Mouse (Mus musculus): Measurements from ENCODE around the gene Arhgef17. TPM values are rescaled to one million over a fixed set of nuclear protein-coding genes. Genes with fewer than 3 reads are reported as not detected.

The Arhgef17 gene
- polyA plus RNA-seq, 1 experiment = 59.0 TPM

GRCm38 (mm10) chr7:100908567-100908966, 23.3 kb downstream of the Arhgef17 start:
- DNase-seq = no peak
- Histone ChIP-seq H3K4me3 (replicated peaks; ENCODE audit: extremely low read depth, low read depth, low read length) (no peak overlapping the region), H3K4me1 (ENCODE audit: control insufficient read depth, insufficient read depth, low read length) (peaks cover 4% of the 10 kb centered on the region; the same call in 1 of the 2 replicates)
- WGBS = 50% methylated on average over 8 of the region's 8 CpGs
- peak; percentile 40; the same call in 1 of the 2 replicates for TF ChIP-seq CTCF (IDR thresholded peaks at IDR 0.05; ENCODE audit: insufficient read depth, low read length)
- TF ChIP-seq POLR2A (IDR thresholded peaks at IDR 0.05; ENCODE audit: borderline replicate concordance, extremely low read depth, low read depth, low read length) = no peak

GRCm38 (mm10) chr7:100908061-100908460, 23.8 kb downstream of the Arhgef17 start:
- DNase-seq = no peak
- Histone ChIP-seq H3K4me3 (replicated peaks; ENCODE audit: extremely low read depth, low read depth, low read length) (no peak overlapping the region), H3K4me1 (ENCODE audit: control insufficient read depth, insufficient read depth, low read length) (peaks cover 4% of the 10 kb centered on the region; the same call in 1 of the 2 replicates)
- WGBS = 59% methylated on average over 8 of the region's 8 CpGs
- no peak for TF ChIP-seq POLR2A (IDR thresholded peaks at IDR 0.05; ENCODE audit: borderline replicate concordance, extremely low read depth, low read depth, low read length)
- TF ChIP-seq CTCF (IDR thresholded peaks at IDR 0.05; ENCODE audit: insufficient read depth, low read length) = no peak

DNA sequence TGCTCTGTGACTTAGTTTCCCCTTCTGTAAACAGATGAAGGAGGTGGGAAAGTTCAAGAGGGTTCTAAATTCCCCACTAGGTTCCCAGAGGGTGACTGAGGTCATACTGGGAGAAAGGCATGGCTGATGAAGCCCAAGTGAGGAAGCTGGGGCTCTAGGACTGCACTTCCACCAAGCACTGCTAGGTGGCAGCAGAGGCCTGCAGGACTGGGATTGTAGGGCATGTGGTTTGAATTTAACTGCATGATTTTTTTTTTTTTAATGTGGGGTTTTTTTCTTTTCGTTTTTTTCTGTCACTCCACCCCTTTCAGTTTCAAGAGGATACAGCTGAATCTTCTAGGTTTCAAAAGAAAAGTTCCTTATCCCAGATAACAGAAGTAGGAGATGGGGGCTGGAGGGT, 24.7 kb downstream of the Arhgef17 start:
- H3K4me3 ChIP-seq (replicated peaks; ENCODE audit: extremely low read depth, low read depth, low read length) = no peak overlapping the region
- 0% methylated on average over 1 of the region's 1 CpGs for WGBS
- peaks cover 3% of the 10 kb centered on the region; the same call in 1 of the 2 replicates for H3K4me1 ChIP-seq (ENCODE audit: control insufficient read depth, insufficient read depth, low read length)
- TF ChIP-seq POLR2A (IDR thresholded peaks at IDR 0.05; ENCODE audit: borderline replicate concordance, extremely low read depth, low read depth, low read length) (no peak), CTCF (IDR thresholded peaks at IDR 0.05; ENCODE audit: insufficient read depth, low read length) (peak; percentile 99)
- peak; percentile 83 for DNase-seq

GRCm38 (mm10) chr7:100906029-100906789, 25.7 kb downstream of the Arhgef17 start:
- TF ChIP-seq CTCF (IDR thresholded peaks at IDR 0.05; ENCODE audit: insufficient read depth, low read length) (no peak), POLR2A (IDR thresholded peaks at IDR 0.05; ENCODE audit: borderline replicate concordance, extremely low read depth, low read depth, low read length) (no peak)
- DNase-seq = no peak
- no peak overlapping the region for H3K4me3 ChIP-seq (replicated peaks; ENCODE audit: extremely low read depth, low read depth, low read length)
- H3K4me1 ChIP-seq (ENCODE audit: control insufficient read depth, insufficient read depth, low read length) = no peaks in the 10 kb centered on the region; the same call in 1 of the 2 replicates
- WGBS = 68% methylated on average over 10 of the region's 10 CpGs

GRCm38 (mm10) chr7:100905037-100905436, 26.9 kb downstream of the Arhgef17 start:
- no peak for TF ChIP-seq CTCF (IDR thresholded peaks at IDR 0.05; ENCODE audit: insufficient read depth, low read length)
- TF ChIP-seq POLR2A (IDR thresholded peaks at IDR 0.05; ENCODE audit: borderline replicate concordance, extremely low read depth, low read depth, low read length) = no peak
- Histone ChIP-seq H3K4me1 (ENCODE audit: control insufficient read depth, insufficient read depth, low read length) (no peaks in the 10 kb centered on the region; the same call in 1 of the 2 replicates), H3K4me3 (replicated peaks; ENCODE audit: extremely low read depth, low read depth, low read length) (no peak overlapping the region)
- 74% methylated on average over 7 of the region's 7 CpGs for WGBS
- DNase-seq = no peak

- H3K4me1 ChIP-seq (ENCODE audit: control insufficient read depth, insufficient read depth, low read length) = no peaks in the 10 kb centered on the region; the same call in 1 of the 2 replicates
- no peak for DNase-seq
- TF ChIP-seq CTCF (IDR thresholded peaks at IDR 0.05; ENCODE audit: insufficient read depth, low read length) (no peak), POLR2A (IDR thresholded peaks at IDR 0.05; ENCODE audit: borderline replicate concordance, extremely low read depth, low read depth, low read length) (no peak)
Observed at GRCm38 (mm10) chr7:100904612-100905011, 27.3 kb downstream of the Arhgef17 start.

DNA sequence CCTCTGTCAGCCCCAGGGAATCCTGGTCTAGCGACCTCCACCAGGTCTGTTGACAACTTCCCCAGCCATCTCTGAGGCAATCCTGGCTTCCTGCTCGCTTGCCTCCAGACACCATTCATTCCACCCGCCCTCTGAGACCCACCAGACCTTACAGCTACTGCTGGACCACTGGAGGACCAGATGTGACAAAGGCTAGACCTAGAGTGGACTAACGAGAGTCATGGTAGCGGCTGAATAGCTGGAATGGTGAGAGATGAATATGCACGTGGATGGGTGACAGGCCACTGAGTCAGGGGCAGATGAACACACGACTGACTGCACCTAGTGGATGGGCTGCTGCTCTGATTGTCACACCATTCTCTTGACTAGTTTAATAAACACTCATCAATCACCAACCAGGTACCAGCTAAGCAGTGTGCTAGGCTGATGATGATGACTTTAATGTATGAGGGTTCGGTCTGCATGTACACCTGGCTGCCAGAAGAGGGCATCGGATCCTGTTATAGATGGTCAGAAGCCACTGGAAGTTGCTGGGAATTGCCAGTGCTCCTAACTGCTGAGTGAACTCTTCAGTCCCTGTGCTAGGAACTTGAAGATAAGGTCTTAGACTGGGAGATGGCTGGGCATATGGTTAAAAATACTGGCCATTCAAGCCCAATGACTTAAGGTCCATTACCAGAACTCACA, 29.3 kb downstream of the Arhgef17 start:
- Histone ChIP-seq H3K4me3 (replicated peaks; ENCODE audit: extremely low read depth, low read depth, low read length) (no peak overlapping the region), H3K4me1 (ENCODE audit: control insufficient read depth, insufficient read depth, low read length) (no peaks in the 10 kb centered on the region)
- TF ChIP-seq CTCF (IDR thresholded peaks at IDR 0.05; ENCODE audit: insufficient read depth, low read length) (peak; percentile 49), POLR2A (IDR thresholded peaks at IDR 0.05; ENCODE audit: borderline replicate concordance, extremely low read depth, low read depth, low read length) (no peak)
- no peak for DNase-seq
- WGBS = 70% methylated on average over 9 of the region's 9 CpGs

More at GRCm38 (mm10) chr7:100904612-100905011, 27.3 kb downstream of the Arhgef17 start:
- WGBS = 65% methylated on average over 5 of the region's 5 CpGs
- H3K4me3 ChIP-seq (replicated peaks; ENCODE audit: extremely low read depth, low read depth, low read length) = no peak overlapping the region

DNA sequence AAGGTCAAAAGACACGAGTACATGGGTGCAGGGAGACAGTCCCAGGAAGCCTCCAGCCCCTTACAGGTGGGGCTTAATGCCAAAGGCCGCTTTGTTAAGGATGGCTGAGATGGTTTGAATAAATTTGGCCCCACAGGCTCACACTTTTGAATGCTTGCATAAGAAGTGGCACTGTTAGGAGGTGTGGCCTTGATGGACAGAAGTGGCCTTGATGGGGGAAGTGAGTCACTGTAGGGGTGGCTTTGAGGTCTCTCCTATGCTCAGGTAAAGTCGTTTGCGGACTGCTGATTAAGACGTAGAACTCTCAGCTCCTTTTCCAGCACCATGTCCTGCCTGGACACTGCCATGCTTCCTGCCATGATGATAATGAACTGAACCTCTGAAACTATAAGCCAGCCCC, 34.1 kb downstream of the Arhgef17 start:
- no peak for DNase-seq
- TF ChIP-seq POLR2A (IDR thresholded peaks at IDR 0.05; ENCODE audit: borderline replicate concordance, extremely low read depth, low read depth, low read length) = no peak
- TF ChIP-seq CTCF (IDR thresholded peaks at IDR 0.05; ENCODE audit: insufficient read depth, low read length) = no peak
- H3K4me3 ChIP-seq (replicated peaks; ENCODE audit: extremely low read depth, low read depth, low read length) = no peak overlapping the region
- 73% methylated on average over 5 of the region's 5 CpGs for WGBS
- H3K4me1 ChIP-seq (ENCODE audit: control insufficient read depth, insufficient read depth, low read length) = peaks cover 2% of the 10 kb centered on the region

- 9% methylated on average over 12 of the region's 12 CpGs for WGBS
- Histone ChIP-seq H3K4me1 (ENCODE audit: control insufficient read depth, insufficient read depth, low read length) (peaks cover 2% of the 10 kb centered on the region), H3K4me3 (replicated peaks; ENCODE audit: extremely low read depth, low read depth, low read length) (peak overlapping the region; percentile 54)
- TF ChIP-seq CTCF (IDR thresholded peaks at IDR 0.05; ENCODE audit: insufficient read depth, low read length) (no peak), POLR2A (IDR thresholded peaks at IDR 0.05; ENCODE audit: borderline replicate concordance, extremely low read depth, low read depth, low read length) (no peak)
- no peak for DNase-seq
Observed at GRCm38 (mm10) chr7:100894833-100895226, 37.1 kb downstream of the Arhgef17 start.
